Mouse (Mus musculus): Measurements from ENCODE around the gene Krtcap3. TPM values are rescaled to one million over a fixed set of nuclear protein-coding genes. Genes with fewer than 3 reads are reported as not detected.

Krtcap3 gene
- polyA plus RNA-seq, 1 experiment from 2014 or later, result 64.2 TPM

Other genes with a start within 250 kb of the Krtcap3 start
- 163 and 167 TPM in 2 replicates for gene Atraid, start 203.4 kb upstream of the Krtcap3 start, polyA plus RNA-seq (2015; fragmentation: Nextera tagmentation; extraction: Ambion mirVana)
- 9.5 and 10.3 TPM in 2 replicates for gene Slc5a6, start 202.8 kb upstream of the Krtcap3 start, polyA plus RNA-seq (2015; fragmentation: Nextera tagmentation; extraction: Ambion mirVana)
- gene Cad, start 196.9 kb upstream of the Krtcap3 start, polyA plus RNA-seq (2015; fragmentation: Nextera tagmentation; extraction: Ambion mirVana), result 26.0 and 26.8 TPM in 2 replicates
- not detected in 2 replicates for gene Dnajc5g, start 145.4 kb upstream of the Krtcap3 start, polyA plus RNA-seq (2015; fragmentation: Nextera tagmentation; extraction: Ambion mirVana)
- gene Slc30a3, start 143.5 kb upstream of the Krtcap3 start, polyA plus RNA-seq (2015; fragmentation: Nextera tagmentation; extraction: Ambion mirVana), result 0.25 and 0.30 TPM in 2 replicates
- gene Trim54, start 135.0 kb upstream of the Krtcap3 start, polyA plus RNA-seq (2015; fragmentation: Nextera tagmentation; extraction: Ambion mirVana), result 5.9 TPM in 1 of 2 replicates, not detected in the other
- not detected in 2 replicates for gene Ucn, start 112.9 kb upstream of the Krtcap3 start, polyA plus RNA-seq (2015; fragmentation: Nextera tagmentation; extraction: Ambion mirVana)
- 61.7 and 63.8 TPM in 2 replicates for gene Mpv17, start 97.4 kb upstream of the Krtcap3 start, polyA plus RNA-seq (2015; fragmentation: Nextera tagmentation; extraction: Ambion mirVana)
- gene Gm29609, start 71.8 kb upstream of the Krtcap3 start, polyA plus RNA-seq (2015; fragmentation: Nextera tagmentation; extraction: Ambion mirVana), result 1.2 and 2.0 TPM in 2 replicates
- gene Gtf3c2, start 71.5 kb upstream of the Krtcap3 start, polyA plus RNA-seq (2015; fragmentation: Nextera tagmentation; extraction: Ambion mirVana), result 68.1 and 69.4 TPM in 2 replicates
- 129 and 131 TPM in 2 replicates for gene Snx17, start 58.5 kb upstream of the Krtcap3 start, polyA plus RNA-seq (2015; fragmentation: Nextera tagmentation; extraction: Ambion mirVana)
- 66.5 and 66.7 TPM in 2 replicates for gene Eif2b4, start 58.3 kb upstream of the Krtcap3 start, polyA plus RNA-seq (2015; fragmentation: Nextera tagmentation; extraction: Ambion mirVana)
- gene Zfp513, start 49.4 kb upstream of the Krtcap3 start, polyA plus RNA-seq (2015; fragmentation: Nextera tagmentation; extraction: Ambion mirVana), result 4.1 and 5.2 TPM in 2 replicates
- gene Ppm1g, start 31.0 kb upstream of the Krtcap3 start, polyA plus RNA-seq (2015; fragmentation: Nextera tagmentation; extraction: Ambion mirVana), result 107 and 108 TPM in 2 replicates
- 146 and 158 TPM in 2 replicates for gene Nrbp1, start 10.8 kb upstream of the Krtcap3 start, polyA plus RNA-seq (2015; fragmentation: Nextera tagmentation; extraction: Ambion mirVana)
- 0.45 TPM in 1 of 2 replicates, not detected in the other for gene Gm9970, start 10.5 kb upstream of the Krtcap3 start, polyA plus RNA-seq (2015; fragmentation: Nextera tagmentation; extraction: Ambion mirVana)
- gene Ift172, start 39.4 kb downstream of the Krtcap3 start, polyA plus RNA-seq (2015; fragmentation: Nextera tagmentation; extraction: Ambion mirVana), result 34.6 and 35.1 TPM in 2 replicates
- gene Fndc4, start 44.4 kb downstream of the Krtcap3 start, polyA plus RNA-seq (2015; fragmentation: Nextera tagmentation; extraction: Ambion mirVana), result 23.0 and 23.7 TPM in 2 replicates
- 0.89 and 1.3 TPM in 2 replicates for gene Gckr, start 45.8 kb downstream of the Krtcap3 start, polyA plus RNA-seq (2015; fragmentation: Nextera tagmentation; extraction: Ambion mirVana)
- 40.6 and 42.9 TPM in 2 replicates for gene Zfp512, start 200.7 kb downstream of the Krtcap3 start, polyA plus RNA-seq (2015; fragmentation: Nextera tagmentation; extraction: Ambion mirVana)
- gene 4930548H24Rik, start 234.0 kb downstream of the Krtcap3 start, polyA plus RNA-seq (2015; fragmentation: Nextera tagmentation; extraction: Ambion mirVana), result not detected in 2 replicates
- 49.2 and 52.9 TPM in 2 replicates for gene Gpn1, start 243.1 kb downstream of the Krtcap3 start, polyA plus RNA-seq (2015; fragmentation: Nextera tagmentation; extraction: Ambion mirVana)

Data from stomach, embryonic 16.5 days (tissue).